Mouse (Mus musculus): ENCODE data around the gene Tmem184b.

DNA sequence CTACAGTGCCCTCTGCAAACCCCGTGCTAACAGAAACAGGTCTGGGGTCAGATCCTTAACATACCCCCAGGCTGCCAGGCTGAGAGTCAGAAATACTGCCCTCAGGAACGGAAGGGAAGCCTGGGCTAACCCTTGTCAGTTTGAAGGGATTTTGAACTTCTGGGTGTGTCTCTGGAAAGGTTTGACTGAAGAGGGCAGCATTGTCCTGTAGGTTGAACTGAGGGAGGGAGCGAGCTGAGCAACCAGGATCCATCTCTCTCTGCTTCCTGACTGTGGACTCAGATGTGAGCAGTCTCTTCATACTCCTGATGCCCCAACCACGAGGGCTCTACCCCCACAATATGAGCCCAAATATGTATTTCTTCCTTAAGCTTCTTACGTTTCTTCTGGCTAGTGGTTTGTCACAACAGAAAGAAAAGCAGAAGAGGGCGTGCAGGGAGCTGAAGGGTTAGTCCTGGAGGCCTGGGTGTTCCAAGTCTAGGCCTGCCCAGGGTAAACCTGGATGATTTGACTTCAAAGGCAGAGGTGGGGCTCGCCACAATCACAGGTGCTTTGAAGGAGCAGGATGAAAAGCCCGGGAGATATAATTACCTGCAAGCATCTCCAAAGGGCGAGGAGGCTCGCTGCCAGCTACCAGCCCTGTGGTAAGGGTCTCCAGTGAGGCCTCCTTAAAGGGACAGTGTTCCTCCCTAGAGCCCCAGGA is 8.1 kb upstream of the Tmem184b start:
- no peak for TF ChIP-seq TAL1 (IDR thresholded peaks at IDR 0.05; ENCODE audit: low read length)
- TF ChIP-seq GATA1 (IDR thresholded peaks at IDR 0.05; ENCODE audit: low read length): no peak
